ENCODE assay signal across 8 mouse cellular contexts in the genomic region with DNA sequence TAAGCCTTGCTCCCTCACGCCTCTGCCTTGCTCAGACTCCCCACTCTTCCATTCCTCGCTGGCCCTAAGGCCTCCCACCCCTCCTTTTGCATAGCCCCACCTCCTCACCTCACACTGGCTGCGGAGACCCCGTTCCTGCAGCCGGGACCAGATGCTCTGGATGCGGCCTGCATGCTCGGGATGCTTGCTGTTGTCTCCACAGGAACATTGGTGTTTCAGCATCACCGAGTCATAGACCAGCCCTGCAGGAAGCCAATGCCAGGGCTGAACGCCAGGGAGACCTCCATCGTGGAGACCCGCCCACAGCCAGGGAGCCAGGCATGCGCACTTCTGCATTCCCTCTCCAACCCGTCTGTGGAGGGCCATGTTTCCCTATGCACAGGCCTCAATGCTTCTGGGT. TPM values are rescaled to one million over a fixed set of nuclear protein-coding genes. Genes with fewer than 3 reads are reported as not detected.
DNase-seq lines count a peak whose midpoint lies in the region; ATAC-seq lines count a peak whose summit lies in the region.
"Had no signal": no experiment of that assay in that cellular context is flagged by ENCODE, and none has a peak within 500 bp of the region (broad histone marks: within the 10 kb centered on the region; RNA-seq: fewer than 3 reads in every experiment).

No protein-coding gene starts in this region.

- peak overlapping the region; percentile 27 for H3K4me3 ChIP-seq in forebrain, embryonic 13.5 days
- H3K4me3 ChIP-seq in midbrain, embryonic 10.5 days: peak overlapping the region; percentile 47
- H3K4me3 ChIP-seq: liver, embryonic 15.5 days had no signal

- H3K27ac ChIP-seq in forebrain, embryonic 13.5 days: peak overlapping the region; percentile 32; the same call in 1 of the 2 replicates
- H3K27ac ChIP-seq in midbrain, embryonic 10.5 days (replicated peaks): peak overlapping the region; percentile 75
- H3K27ac ChIP-seq: liver, embryonic 15.5 days had no signal

- H3K9me3 ChIP-seq in forebrain, embryonic 13.5 days (replicated peaks): no peaks in the 10 kb centered on the region
- H3K9me3 ChIP-seq in midbrain, embryonic 10.5 days (replicated peaks): no peaks in the 10 kb centered on the region
- H3K9me3 ChIP-seq: liver, embryonic 15.5 days had no signal

- no peaks in the 10 kb centered on the region for H3K27me3 ChIP-seq in forebrain, embryonic 13.5 days
- H3K27me3 ChIP-seq in midbrain, embryonic 10.5 days (ENCODE audit: low read depth, poor library complexity, severe bottlenecking): no peaks in the 10 kb centered on the region; the same call in 1 of the 2 replicates
- H3K27me3 ChIP-seq: liver, embryonic 15.5 days had no signal

- peaks cover 65% of the 10 kb centered on the region for H3K36me3 ChIP-seq in forebrain, embryonic 13.5 days (ENCODE audit: poor library complexity, severe bottlenecking)
- peaks cover 67% of the 10 kb centered on the region for H3K36me3 ChIP-seq in midbrain, embryonic 10.5 days

- peak overlapping the region; percentile 51 for H3K9ac ChIP-seq in forebrain, embryonic 13.5 days
- H3K9ac ChIP-seq: liver, embryonic 15.5 days had no signal

- peak; percentile 54 for DNase-seq in right cerebral cortex, postnatal 4 days
- no peak for DNase-seq in right cerebral cortex, postnatal 14 days
- peak; percentile 71 for DNase-seq in midbrain, embryonic 10.5 days (ENCODE audit: low spot score)
- no peak for DNase-seq in urinary bladder, postnatal 36 days (ENCODE audit: low spot score in 2 of 2)
- no peak for DNase-seq in cerebellum, adult 9-10 months
- DNase-seq in urinary bladder, adult 18-20 months (ENCODE audit: low spot score in 2 of 2): no peak

- peak overlapping the region; percentile 54 for H3K4me2 ChIP-seq in forebrain, embryonic 13.5 days
- H3K4me2 ChIP-seq: liver, embryonic 15.5 days had no signal

- peaks cover 28% of the 10 kb centered on the region for H3K4me1 ChIP-seq in forebrain, embryonic 13.5 days
- H3K4me1 ChIP-seq in midbrain, embryonic 10.5 days: peaks cover 56% of the 10 kb centered on the region
- H3K4me1 ChIP-seq: liver, embryonic 15.5 days had no signal

- WGBS in forebrain, embryonic 13.5 days: 7% methylated on average over 13 of the region's 13 CpGs
- WGBS in midbrain, embryonic 10.5 days: 10% methylated on average over 13 of the region's 13 CpGs

- ATAC-seq in forebrain, embryonic 13.5 days: peak; percentile 61

RNA-seq across cellular contexts. Expression of gene Slc48a1, which starts 24.3 kb away (rescaled TPM):
- 44.1 and 45.2 TPM in 2 replicates for polyA plus RNA-seq in forebrain, embryonic 13.5 days (2015; fragmentation: Nextera tagmentation; extraction: Ambion mirVana)
- 30.5 and 36.3 TPM in 2 replicates for polyA plus RNA-seq in midbrain, embryonic 10.5 days (2016; fragmentation: Nextera tagmentation; extraction: Ambion mirVana)

RNA-seq across cellular contexts. Expression of gene Rapgef3, which starts 34.8 kb away (rescaled TPM):
- polyA plus RNA-seq in forebrain, embryonic 13.5 days (2015; fragmentation: Nextera tagmentation; extraction: Ambion mirVana): 6.7 and 7.8 TPM in 2 replicates
- 5.3 and 6.0 TPM in 2 replicates for polyA plus RNA-seq in midbrain, embryonic 10.5 days (2016; fragmentation: Nextera tagmentation; extraction: Ambion mirVana)

RNA-seq across cellular contexts. Expression of gene Hdac7, which starts 41.7 kb away (rescaled TPM):
- 20.3 and 23.3 TPM in 2 replicates for polyA plus RNA-seq in forebrain, embryonic 13.5 days (2015; fragmentation: Nextera tagmentation; extraction: Ambion mirVana)
- 23.9 and 24.7 TPM in 2 replicates for polyA plus RNA-seq in midbrain, embryonic 10.5 days (2016; fragmentation: Nextera tagmentation; extraction: Ambion mirVana)

Comparison
In these comparisons a context has a peak if more than half of its experiments do, and no peak if none do; other contexts are left out.
1. DNase-seq: peak in right cerebral cortex, postnatal 4 days (single experiment) and midbrain, embryonic 10.5 days (single experiment); none in right cerebral cortex, postnatal 14 days (single experiment), urinary bladder, postnatal 36 days (0 of 2), cerebellum, adult 9-10 months (single experiment) and urinary bladder, adult 18-20 months (0 of 2).